Mouse (Mus musculus): Measurements from ENCODE around the gene Srd5a1. TPM values are rescaled to one million over a fixed set of nuclear protein-coding genes. Genes with fewer than 3 reads are reported as not detected.
"Not testable (repeated sequence)": the region's sequence is repeated elsewhere in the genome, so short reads cannot be mapped to it uniquely, and the experiment has no call there.

The Srd5a1 gene
- polyA plus RNA-seq, 1 experiment from 2014 or later, result 8.4 TPM

DNA sequence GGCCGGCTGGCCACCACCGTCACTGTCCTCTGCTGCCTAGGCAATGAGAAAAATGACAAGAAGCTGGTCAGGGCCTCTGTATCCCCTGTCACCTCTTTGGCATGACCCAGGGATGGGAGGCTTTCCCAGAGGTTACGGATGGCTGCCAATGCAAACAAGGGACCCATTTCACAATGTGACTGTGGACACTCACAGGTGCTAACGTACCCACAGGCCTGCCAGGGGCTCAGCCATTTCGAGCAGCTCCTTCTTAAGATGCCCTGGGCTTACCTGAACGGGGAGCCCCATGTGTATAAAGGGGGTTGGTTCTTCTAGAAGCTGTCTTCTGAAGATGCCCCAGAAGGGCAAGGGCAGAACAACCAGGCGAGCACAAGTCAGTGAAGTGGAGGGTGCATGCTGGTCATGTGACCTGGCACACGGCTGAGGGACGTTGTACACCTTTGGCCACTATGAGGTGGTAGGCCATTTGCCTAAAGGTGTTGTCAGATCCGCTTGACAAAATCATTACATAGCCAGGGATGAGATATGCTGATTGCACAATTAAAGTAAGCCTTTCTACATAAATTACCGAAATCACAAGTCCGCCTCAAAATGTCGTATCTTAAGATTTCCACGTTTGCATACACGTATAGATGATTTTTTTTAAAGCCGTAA, 33.9 kb downstream of the Srd5a1 start:
- no peak for DNase-seq (ENCODE audit: low spot score)

DNA sequence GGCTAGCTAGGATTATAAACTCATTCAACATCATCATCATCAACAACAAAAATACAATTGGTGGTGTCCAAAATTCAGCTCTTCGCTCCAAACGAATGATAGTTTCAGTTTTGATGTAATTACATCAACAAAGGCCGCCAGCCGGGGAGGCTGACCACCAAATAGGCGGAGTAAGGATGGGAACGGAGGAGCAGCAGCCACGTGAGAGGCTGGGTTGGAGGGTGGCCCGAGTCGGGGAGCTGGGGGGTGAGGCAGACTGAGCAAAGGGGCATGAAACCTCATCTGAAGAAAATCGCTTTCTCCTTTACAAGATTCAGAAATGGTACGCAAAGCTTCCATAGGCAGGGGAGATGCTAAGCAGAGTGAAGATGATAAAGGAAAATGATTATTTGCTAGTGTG, 34.6 kb downstream of the Srd5a1 start:
- DNase-seq (ENCODE audit: low spot score), result no peak

DNA sequence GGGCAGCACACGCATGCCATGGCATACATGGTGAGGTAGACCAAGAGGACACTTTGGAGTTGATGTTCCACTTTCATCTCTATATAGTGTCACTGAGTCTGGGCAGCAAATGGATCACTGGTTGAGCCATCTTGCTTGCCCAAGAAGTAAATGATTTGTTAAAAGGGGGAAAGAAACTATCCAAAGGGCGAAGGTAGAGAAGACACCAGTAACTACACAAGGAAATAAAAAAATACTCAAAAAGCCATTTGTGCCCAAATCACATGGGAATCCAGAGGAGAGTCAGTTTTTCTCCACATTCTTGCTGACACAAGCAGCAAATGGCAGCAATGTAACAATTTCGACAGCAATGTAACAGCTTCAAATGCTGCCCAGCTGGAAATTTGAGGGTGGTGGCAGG, 38.6 kb downstream of the Srd5a1 start:
- no peak for DNase-seq (ENCODE audit: low spot score)

DNA sequence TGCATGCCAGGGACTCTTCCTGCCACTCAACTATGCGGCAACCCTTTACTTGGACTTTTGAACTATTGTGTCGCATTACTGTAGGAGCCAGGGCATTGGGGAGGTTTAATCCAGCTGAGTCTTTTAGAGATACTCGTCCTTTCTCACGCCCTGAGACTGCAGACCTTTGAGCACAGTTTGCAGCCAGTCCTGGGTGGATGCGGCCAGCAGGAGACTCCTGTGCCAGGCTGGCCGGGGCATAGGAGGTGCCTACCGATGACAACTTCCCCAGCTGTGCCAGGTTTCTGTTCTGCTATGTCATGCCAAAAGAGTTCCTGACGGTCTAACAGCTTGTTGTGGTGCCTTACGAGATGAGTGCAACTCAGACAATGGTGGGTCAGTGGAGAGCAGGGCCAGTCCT, 42.0 kb downstream of the Srd5a1 start:
- DNase-seq (ENCODE audit: low spot score), result no peak

DNA sequence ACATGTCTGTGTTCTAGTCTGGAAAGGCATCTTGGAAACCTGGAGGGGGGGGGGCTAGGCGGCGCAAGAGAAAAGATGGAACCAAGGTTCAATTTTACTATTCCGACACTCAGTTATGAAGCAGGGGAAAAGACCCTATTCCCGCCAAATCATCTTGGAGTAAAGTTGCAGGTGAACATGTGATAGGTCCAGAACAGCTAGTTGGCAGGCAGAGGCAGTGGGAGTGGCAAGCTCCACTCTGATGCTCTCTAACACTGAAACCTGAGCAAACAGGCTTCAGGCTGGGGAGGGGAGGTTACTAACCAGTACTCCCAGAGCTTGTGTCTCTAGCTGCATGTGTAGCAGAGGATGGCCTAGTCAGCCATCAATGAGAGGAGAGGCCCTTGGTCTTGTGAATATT, 45.8 kb downstream of the Srd5a1 start:
- DNase-seq (ENCODE audit: low spot score), result not testable (repeated sequence)

- DNase-seq (ENCODE audit: low spot score), result no peak
These were observed 46.7 kb downstream of the Srd5a1 start for GRCm38 (mm10) chr13:69564573-69564972.

- DNase-seq (ENCODE audit: low spot score), result no peak
These were observed 47.3 kb downstream of the Srd5a1 start for GRCm38 (mm10) chr13:69563905-69564304.

DNA sequence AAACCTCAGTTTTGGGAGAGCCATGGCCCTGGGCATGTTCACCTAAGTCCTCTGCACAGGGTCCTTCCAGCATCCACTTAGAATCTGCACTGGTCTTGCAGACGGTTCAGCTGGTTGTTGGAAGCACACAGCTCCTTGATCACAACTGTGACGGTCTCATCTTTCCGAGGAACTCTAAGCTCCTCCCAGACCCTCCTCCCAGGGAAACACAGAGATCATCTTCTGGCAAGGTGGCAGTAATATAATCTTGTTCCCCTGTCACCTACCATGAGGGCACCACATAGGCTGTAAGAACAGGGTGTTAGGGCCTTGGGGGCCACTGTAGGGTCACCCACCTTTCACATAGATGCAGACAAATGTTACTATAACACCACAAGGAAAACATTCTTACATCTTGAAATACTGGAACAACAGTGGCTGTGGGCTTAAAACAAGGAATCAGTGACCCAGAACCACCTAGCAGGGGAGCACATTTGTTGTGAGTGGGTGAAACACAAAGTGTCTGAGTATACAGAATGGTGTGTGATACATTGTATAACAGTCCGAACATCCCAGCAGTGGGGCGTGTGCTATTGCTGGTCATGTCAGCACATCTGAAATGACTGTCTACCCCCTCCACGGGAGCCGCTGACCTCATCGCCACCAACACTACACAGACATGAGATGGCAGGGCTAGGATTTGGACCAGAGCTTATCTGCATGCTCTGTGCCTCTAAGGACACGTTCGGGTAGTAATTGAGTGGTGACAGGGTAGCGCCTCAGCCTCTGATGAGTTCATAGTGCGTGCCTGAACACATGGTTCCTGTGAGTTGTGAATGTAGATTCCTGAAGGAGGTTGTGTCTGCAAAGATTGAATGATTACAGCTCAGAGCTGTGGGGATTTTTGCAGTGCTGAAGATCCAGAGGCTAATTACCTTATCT, 48.3 kb downstream of the Srd5a1 start:
- DNase-seq (ENCODE audit: low spot score), result no peak

GRCm38 (mm10) chr13:69562004-69562403, 49.2 kb downstream of the Srd5a1 start:
- DNase-seq (ENCODE audit: low spot score), result no peak

GRCm38 (mm10) chr13:69559291-69559961, 51.8 kb downstream of the Srd5a1 start:
- DNase-seq (ENCODE audit: low spot score), result no peak

DNA sequence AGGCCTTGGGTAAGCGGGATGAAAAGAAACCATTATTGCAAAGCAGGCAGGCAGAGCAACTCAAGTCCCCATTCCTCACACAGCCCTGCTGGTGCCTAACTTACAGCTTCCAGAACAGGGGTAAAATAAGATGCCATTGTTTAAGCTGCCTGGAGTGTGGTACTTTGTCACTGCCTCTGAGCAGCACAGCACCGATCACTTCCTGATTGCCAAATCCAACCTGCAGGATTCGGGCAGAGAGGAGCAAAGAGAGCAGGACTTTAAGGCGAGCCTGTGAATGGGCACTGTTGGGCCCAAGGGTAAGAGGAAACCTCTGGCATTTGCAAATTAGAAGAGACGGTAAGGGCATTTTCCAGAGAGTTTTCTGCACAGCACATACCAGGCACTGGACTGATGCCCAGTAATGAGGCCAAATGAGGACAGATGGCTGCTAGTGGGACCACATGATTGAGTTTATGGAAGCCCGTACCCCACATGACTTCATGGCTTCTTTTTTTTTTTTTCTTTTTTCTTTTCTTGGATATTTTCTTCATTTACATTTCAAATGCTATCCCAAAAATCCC, 53.1 kb downstream of the Srd5a1 start:
- no peak for DNase-seq (ENCODE audit: low spot score)

- no peak for DNase-seq (ENCODE audit: low spot score)
These were observed 54.5 kb downstream of the Srd5a1 start for GRCm38 (mm10) chr13:69556728-69557127.

- no peak for DNase-seq (ENCODE audit: low spot score)
These were observed 55.2 kb downstream of the Srd5a1 start for GRCm38 (mm10) chr13:69555957-69556482.

DNA sequence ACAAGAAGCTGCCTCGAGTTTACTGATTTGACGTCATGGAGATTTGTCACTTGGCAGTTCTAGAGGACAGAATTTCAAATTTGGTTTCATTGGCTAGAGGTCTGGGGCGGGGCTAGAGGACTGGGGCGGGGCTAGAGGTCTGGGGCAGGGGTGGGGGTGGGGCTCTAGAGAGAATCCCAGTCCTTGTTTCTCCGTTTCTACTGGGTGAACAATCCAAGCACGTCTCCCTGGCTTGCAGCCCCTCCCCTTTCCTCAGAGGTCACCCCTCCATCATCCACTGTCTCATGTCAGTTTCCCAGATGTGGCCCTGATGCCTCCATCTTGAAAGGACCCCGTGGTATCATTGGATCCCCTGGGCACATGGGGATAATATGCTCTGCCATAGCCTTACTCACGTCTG, 56.2 kb downstream of the Srd5a1 start:
- no peak for DNase-seq (ENCODE audit: low spot score)

- no peak for DNase-seq (ENCODE audit: low spot score)
These were observed 57.0 kb downstream of the Srd5a1 start for GRCm38 (mm10) chr13:69554255-69554654.

DNA sequence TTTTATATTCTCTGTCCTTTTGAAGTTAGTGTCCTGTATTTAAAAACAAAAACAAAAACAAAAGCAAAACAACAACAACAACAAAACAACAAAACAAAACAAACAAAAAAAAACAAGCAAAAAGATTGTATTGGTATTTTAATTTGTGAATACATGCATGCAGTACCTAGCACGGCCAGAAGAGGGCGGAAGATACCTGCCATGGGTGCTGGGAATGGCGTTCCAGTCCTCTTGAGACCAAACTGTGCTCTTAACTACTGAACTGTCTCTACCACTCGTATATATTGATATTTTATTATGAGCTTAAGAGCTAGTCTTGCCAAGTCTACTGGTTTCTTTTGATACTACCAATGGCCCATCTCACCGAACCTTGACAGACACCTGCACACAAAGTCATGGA, 58.2 kb downstream of the Srd5a1 start:
- peak; percentile 51 for DNase-seq (ENCODE audit: low spot score)

GRCm38 (mm10) chr13:69550831-69551230, 60.4 kb downstream of the Srd5a1 start:
- DNase-seq (ENCODE audit: low spot score), result no peak

GRCm38 (mm10) chr13:69549980-69550379, 61.3 kb downstream of the Srd5a1 start:
- DNase-seq (ENCODE audit: low spot score), result no peak

GRCm38 (mm10) chr13:69547488-69548180, 63.6 kb downstream of the Srd5a1 start:
- DNase-seq (ENCODE audit: low spot score), result no peak

DNA sequence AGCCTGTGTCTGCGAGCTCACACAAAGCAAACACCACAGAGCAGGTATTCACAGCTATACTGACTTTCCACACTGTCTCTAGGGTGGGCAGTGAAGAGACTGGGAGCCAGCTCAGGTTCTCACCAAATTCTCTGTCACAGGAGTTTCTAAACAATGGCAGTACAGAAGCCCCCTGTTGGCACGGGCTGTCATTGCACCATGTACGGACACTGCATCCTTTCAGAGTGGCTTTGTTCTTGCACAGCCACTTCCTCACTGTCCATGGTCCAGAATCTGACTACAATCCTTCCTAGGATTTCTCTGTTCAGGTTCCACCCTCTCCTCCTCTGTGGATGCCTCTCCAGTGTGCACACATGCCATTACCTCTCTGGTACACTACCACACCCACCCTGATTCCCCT, 66.2 kb downstream of the Srd5a1 start:
- DNase-seq (ENCODE audit: low spot score), result peak; percentile 63

DNA sequence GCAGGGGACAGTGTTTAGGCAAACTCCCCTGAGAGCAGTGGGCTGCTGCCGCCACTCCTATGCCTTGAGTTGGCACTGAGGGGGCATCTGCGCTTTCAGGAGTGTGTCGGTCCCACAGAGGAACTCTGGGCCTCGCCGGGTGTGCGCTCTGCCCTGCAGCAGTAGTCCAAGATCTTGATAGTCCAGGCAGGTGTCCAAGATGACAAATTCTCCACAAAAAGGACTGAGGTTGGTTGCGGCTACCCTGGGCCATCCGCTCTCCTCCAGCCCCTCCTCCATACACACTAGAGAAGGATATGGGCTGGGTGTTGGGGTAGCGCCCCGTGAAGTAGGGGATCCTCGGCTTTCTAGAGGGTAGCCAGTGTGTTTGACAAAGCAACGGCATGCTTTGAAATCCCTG, 67.6 kb downstream of the Srd5a1 start:
- DNase-seq (ENCODE audit: low spot score), result no peak
